Mouse (Mus musculus) forelimb bud, embryonic 11.5 days (tissue): Measurements from ENCODE around the gene Nomo1.

ENCODE experiments used
- DNase-seq: peaks from one replicate; pipeline ENCODE4 v3.0.0-alpha.2; 2012; ENCODE audit warnings: low read depth, low spot score

Nomo1 gene

DNA sequence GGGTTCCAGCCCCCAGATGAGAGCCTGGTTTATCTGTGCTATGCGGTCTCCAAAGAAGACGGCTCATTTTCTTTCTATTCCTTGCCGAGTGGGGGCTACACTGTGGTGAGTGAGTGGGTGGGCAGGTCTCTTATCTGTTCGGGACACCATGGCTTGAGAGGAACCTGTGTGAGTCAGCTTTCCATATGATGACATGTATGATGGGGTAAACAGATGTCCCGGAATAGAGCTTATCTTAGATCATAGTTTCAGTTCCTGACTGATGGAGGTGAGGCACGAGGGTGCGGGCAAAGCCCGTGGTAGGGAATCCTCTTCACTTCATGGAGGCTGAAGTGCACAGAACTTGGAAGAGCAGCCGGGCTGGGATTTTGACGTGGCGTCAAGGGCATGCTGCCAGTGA is 12.4 kb downstream of the Nomo1 start:
- no peak for DNase-seq

DNA sequence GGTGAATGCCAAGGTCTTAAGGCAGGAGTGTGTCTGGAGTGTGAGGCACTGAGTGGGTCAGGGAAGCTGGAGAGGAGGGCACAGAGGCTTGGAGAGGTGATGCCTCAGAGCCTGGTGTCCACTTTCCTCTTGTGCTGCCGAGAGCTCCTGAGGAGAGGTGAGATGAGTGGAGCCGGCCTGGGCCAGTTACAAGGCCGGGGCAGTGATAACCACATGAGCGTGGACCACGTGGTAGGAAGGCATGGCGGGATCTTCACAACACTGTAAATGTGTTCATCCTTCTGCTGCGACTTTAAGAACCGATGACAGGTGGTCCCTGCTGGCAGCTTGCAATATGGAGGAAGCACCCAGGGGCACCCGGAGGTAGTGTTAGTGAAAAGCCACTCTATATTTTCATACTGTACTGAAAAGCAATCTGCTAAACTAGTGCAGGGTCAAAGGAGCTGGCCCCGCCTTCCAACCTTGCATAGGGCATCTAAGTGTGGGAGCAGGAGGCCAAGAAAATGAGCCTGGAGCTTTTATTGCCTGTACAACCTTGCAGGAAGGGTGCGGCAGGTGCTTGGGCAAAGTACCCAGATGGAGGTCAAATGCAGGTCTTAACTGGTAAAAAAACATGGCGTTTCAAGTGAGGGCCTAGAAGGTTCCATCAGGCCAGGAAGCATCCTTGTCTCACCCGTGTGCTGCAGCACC is 14.5 kb downstream of the Nomo1 start:
- no peak for DNase-seq

DNA sequence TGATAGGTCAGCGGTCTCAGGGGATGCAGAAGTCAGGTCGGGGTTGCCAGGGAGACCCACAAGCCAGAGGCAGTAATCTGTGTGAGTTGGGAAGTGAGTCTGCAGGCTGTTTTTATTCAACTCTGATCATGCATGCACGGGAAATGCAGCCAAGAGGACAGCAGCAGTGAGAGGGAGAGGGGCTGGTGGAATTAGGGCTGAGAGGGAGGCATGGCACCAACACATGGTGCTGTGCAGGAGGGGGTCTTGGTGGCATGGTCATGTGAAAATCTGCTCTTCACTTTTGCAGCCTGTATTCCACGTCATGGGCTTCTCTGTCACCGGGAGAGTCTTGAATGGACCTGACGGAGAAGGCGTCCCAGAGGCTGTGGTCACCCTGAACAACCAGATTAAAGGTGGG is 16.5 kb downstream of the Nomo1 start:
- no peak for DNase-seq

DNA sequence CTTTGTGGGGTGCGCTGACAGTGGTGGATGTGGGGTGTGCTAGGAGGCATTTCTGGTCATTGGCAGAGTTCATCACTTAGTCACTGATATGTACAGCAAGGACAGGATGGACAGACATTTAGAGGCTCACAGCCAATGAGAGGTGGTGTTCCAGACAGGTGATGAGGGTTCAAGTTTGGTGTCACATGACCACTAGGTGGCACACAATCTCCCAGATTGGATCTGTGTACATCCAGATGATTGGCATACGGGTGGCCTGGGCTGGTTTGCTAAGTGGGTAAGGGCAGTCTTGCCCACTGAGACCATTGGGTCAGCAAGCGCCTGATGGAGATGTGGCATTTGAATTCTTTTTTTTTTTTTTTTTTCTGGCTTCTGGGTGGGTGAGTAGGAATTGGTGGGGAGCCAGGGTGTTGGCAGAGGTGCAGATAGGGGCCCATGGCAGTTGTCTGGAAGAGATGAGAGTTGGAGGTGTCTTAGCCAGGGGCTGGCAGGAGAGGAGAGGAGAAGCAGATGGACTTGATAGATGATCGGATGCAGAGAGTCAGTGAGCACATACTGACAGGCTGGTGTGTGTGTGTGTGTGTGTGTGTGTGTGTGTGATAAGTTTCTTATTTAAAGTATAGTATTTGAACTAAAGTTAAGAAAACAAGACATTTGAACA is 18.8 kb downstream of the Nomo1 start:
- DNase-seq = no peak

DNA sequence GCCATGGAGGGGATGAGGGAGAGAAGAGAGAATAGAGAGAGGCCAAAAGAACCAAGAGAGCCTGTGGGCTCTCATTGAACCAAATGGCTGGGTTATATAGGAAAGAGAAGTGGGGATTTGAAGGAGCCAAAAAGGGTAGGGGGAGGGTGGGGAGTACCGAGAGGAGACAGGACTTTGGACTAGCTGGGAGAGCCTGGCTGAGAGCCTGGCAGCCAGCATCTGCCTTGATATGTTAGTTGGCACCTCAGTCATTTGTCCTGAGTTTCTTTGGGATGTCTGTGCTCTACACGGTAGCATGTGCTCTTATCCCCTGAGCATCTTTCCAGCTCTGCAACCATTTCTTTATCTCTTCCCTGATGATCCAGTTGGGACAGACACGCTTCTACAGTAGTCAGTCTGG is 20.1 kb downstream of the Nomo1 start:
- no peak for DNase-seq

DNA sequence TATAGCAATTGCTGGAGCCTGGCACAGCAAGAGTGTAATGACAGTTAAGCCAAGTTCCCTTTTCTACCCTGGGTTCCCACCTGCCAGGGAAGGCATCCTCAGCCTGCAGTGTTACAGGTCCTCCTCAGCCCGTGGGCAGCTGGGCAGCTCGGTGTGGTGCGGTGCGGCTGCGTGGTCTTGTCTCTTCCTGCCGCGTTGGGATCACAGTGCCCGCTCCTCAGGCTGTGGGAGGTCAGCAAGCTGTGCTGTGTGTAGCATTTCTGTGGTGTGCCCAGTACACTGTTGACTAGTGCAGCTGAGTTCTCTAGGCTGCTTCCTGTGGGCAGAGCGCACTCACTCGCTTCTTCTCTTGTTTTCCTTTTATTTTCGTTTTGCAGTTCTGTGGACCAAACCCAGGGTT is 25.4 kb downstream of the Nomo1 start:
- DNase-seq = no peak

DNA sequence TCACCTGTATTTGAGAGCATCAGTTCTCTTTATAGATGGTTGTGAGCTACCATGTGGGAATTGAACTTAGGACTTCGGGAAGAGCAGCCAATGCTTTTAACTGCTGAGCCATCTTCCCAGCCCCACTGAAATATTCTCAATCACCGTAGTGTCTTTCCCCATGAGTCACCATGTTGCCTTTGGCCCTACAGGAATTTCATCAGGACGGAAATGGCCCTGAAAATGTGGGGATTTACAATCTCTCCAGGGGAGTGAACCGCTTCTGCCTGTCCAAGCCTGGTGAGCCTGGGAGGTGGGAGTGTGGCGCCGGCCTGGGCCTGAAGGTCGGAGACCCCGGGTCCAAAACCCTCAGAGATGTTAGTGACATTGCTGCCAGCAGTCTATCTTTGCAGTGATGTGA is 27.2 kb downstream of the Nomo1 start:
- no peak for DNase-seq

DNA sequence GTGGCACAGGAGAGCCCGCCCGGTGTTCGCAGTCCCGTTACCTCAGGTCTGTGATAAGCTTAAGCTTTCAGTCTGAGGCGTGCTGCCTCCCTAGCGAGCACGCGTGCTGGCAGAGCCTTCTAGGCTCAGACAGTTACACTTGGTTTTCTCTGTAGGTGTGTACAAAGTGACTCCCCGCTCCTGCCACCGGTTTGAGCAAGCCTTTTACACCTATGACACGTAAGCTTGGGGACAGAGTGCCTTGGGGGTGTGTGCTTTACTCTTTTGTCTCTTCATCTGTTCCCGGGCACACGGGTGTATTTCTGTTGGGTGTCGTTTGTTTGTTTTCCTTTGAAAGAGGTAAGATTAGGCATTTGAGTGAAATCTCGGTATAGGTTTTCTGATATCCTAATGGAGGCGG is 28.1 kb downstream of the Nomo1 start:
- no peak for DNase-seq

DNA sequence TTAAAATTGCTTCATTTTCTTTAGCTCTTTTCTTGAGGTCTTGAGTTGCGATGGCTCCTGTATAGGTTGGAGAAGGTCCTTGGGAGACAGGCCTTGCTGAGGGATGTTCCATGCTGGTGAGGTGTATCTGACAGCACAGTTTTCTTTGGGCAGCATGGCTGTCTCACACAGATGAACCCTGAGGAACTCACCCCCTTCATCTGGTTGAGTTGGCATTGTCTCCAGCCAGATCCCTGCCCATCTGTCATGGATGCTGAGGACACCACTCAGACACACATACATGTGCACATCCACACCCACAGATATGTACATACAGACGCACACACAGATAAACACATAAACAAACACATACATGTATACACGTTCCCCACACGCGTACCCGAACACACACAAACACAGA is 29.8 kb downstream of the Nomo1 start:
- DNase-seq = no peak

DNA sequence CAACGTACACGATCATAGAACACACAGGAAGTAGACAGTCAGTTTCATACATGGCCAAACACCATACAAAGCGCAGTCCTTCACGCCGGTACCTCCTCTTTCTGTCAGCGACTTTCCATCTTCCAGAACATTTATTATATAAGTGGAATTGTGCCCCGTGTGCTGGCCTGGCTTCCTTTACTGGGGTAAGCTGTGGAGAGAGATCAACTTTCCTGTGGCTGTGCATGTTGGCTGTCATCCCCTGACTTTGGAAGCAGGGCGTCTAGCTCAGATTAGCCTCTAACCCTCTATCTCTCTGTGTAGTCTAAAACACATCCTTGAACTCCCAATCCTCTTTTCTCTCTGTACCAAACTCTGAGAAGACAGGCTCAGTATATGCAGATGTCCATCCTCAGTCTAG is 35.3 kb downstream of the Nomo1 start:
- no peak for DNase-seq

DNA sequence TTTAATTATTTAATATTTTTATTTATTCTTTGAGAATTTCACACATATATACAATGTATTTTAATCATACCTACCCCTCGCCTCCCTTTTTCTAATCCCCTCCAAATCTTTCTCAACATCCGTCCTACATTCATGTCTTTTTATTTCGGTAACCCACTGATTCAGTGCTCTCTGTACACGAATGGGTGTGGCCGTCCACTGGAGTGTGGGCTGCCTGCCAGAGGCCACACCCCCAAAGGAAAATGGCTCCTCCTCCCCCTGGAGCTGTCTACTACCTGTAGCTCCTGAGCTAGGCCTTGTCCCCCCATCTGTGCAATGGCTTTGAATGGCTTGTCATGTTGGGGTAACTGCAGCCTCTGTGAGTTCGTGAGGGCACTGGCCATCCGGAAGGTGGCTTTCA is 43.3 kb downstream of the Nomo1 start:
- no peak for DNase-seq

DNA sequence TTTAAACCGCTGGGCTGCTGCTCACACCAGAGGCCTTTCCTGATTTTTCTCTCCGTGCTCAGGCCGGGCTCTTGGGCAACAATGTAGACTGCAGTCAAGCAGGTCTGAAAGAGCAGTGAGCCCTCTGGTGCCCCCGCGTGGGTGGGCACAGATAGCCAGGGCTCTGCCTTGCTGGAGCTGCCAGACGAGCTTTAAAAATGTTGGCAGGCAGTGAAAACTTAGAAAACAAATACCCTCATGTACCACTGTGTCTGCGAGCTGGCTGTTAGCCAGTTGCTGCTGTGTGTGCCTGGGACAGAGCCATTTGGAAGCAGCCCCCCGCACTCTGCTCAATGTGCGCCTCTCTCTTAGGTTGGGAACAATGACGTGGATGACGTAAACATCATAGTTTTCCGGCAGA is 44.2 kb downstream of the Nomo1 start:
- DNase-seq = no peak

DNA sequence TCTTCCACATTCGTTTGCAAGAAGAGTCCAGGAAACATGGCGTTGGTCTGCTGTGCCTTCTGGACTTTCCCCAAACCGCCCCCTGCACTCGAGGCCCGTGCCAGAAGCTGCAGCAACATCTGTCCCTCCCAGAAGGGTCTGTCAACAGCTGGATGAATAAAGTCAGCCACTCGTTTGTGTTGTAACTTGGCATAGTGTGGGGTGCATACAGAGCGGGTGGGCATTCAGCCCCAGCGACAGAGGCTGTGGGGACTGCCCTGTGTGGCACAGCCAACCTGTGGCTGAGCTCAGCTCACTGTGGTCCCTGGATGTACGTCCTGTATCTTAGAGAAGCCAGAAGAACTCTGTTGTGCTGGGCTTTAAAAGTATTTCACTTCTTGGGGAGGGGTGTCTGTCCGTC is 50.5 kb downstream of the Nomo1 start:
- DNase-seq = no peak

DNA sequence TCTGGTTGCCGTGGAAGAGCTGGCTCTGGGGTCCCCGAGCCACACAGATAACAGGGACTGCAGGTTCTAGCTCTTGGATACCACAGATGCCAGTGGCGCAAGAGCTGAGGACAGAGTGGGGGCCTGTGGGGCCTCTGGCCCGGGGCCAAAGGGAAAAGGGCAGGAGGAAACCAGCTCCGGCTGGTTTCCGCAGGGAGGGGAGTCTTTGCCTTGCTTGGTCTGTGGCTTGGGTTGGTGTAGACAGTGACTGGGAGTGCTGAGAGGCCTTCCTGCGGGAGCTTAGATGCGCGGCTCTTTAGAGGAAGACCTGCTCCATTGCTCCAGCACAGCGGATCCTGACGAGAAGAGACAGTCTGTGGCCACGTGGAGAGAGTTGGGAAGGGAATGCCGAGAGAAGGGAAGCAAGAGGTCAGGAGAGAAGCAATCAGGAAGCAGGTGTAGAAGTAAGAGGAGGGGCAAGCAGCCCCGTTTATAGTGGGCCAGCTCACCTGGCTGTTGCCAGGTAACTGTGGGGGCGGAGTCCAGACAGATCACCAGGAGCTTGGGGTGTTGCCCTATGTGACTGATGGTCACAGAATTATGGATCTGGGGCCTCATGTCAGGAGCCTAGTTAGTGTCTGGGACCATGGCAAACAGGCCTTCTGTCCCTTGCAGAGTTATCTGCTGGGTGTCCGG is 51.5 kb downstream of the Nomo1 start:
- DNase-seq = no peak

DNA sequence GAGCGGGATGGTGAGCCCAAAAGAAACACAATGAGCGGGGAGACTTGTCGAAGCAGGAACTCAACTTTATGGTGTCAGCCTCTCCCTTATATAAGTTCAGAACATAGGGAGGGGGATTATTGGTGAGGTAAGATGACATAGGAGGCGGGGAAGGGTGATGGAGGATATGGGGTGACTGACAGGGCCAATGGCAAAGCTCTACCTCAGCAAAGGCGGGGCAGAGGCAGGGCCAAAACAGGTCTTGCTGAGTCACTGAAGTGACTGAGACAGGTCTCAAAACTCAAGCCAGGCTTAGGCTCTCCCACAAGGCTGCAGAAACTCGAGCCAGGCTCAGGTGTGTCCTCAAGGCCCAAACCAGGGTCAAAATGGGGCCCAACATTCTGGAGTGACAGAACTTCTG is 52.9 kb downstream of the Nomo1 start:
- DNase-seq = no peak

DNA sequence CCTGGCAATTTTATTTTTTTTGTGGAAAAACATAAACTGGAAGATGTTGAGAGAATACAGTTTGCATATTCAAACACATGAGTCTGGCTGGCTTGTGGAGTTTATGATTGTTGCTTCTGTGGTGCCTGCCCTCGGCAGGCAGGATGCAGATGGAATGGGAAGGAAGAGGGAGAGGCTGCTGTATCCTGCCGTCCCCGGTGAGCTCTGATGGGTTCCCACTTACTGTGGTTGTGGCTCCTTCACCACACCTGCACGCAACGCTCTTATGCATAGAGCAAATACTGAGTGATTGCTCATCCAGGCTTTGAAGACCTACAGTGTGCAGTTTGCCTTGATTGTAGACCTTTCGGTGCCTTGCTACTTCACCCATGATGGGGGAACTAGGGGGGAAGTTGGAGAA is 54.7 kb downstream of the Nomo1 start:
- no peak for DNase-seq

DNA sequence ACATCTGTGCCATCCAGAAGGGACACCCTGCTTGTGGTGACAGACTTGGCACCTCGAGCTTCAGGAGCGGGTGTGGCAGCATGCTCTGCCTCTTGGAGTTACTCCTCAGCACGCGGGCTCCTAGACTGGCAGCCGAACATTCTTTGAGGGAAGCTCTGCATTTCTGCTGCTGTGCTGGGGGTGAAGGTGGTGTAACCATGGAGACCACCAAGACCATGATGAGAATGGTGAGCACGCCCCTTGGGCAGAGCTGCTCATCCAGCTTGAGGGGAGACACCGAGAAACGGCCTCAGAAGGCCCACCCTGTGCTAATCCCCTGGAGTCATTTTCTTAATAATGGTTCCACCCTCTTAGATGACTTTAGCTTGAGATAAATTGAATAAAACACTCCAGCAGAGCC is 59.3 kb downstream of the Nomo1 start:
- DNase-seq = no peak

DNA sequence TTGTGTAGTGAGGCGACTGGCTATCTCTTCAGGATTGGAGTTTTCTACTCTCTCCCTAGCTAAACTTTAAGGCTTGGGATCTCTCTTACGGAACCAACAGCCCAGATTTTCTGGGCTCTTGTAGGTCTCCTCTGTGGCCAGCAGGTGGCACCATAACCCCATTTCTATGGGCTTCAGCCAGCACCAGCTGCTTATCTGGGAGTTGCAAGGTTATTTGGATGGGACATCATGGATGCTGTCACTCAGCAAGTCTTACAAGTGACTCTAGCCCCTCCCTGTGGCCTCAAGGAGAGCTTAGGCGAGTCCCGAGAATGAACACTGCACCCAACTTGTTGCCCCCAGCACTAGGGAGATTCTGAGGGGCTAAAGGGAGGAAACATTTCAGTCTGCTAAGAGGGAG is 62.6 kb downstream of the Nomo1 start:
- DNase-seq = peak; percentile 74

DNA sequence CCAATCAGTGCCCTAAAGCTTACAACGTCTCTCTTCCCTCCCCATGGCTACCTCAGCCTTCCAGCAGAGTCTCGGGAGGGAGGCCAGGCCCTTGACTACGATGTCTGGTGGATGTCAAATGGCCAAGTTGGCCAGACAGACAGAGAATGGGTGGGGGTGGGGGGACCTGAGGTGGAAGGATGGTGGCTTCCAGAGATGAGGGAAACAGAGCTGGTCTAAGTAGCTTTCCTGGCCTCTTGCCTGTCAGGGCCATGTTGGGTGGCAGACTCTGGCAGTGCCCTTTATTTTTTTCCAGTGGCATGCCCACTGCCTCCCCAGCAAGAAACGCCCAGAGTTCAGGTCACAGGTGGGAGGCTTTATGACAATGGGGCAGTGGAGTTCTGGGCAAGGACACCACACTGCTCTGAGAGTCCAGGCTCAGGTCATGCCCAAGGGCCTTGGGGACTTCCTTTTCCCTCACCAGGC is 63.9 kb downstream of the Nomo1 start:
- no peak for DNase-seq

DNA sequence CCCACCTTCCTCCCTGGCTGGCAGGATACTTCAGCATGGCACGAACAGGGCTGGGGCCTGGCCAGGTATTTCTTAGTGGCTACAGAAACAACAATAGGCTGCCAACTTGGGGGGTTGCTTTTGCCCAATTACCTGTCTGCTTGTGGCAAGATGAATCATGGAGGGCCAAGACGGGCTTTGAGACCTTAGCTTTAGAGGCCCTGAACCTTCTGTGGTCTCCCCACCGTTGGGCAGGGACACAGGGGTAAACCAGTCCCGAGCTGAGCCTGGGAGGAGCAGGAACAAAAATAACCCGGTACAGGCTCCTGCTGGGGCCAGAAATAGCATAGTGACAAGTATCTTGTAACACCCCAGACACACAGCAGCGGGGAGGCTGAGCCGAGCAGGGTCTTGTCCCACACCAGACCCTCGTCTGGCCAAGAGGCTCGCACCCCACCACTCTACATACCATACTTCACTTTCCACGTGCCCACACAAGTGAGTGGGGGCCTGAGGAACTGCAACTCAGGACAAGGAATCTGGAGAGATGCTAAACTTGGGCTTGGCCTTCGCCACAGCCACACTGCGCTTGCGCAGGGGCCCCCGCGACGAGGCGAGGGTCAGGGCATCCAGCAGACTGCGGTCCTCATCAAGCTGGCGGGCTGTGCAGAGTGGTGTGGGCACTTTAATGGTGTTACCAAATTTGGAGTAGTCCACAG is 64.9 kb downstream of the Nomo1 start:
- no peak for DNase-seq

DNA sequence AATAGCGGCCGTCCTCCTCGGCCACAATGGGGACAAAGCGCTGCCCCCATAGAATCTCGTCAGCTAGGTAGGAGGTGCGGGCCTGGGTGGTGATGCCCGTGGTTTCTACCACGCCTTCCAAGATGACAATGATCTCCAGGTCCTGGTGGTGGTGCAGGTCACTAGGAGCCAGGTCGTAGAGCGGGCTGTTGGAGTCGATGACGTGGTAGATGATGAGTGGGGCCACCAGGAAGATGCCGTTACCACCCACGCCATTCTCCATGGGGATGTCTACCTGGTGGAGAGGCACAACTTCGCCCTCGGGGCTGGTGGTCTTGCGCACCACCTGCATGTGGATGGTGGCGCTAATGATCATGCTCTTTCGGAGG is 65.4 kb downstream of the Nomo1 start:
- DNase-seq = no peak

DNA sequence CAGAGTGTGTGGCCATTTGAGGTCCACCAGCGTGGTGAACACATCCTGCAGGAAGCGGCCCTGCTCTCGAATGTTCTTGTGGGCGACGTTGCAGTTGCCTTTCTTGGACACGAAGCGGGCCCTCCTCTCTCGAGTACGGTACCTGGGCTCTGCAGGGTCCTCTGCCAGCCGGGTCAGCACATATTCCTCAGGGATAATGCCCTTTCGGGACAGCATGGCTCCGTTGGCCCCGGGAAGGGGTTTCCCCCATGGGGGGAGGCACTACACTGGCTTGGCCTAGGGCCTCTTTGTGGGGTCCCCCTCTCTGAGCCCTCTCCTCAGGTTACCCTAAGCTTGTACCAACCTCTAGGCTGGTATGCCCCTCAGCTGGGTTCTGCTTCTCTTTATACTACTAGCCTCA is 66.2 kb downstream of the Nomo1 start:
- no peak for DNase-seq

DNA sequence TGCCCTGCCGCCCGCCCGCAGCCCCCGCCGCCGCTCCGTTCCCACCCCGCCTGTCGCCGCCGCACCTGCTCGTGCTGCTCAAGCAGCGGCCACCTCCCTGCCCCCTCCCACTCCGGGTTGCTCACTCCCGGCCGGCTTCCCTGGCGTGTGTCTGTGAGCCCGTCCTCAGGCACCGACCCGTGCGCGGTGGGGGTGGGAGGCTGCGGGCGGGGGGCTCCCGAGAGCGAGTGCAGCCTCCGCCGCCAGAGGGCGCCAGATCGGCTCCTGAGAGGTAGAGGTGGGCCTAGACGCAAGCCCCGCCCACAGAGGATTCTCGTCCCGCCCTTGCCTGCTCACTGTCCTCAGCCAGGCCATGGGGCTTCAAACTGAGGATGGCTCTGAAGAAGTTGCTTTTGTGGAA is 67.1 kb downstream of the Nomo1 start, which contains the start of gene Kcnj11:
Gene Kcnj11 (minus strand): TSS at position 202 of the 400 bp plus-strand sequence.
- peak; percentile 80 for DNase-seq
